Mouse (Mus musculus) liver, embryonic 12.5 days (tissue): ENCODE measurements at regions not wholly inside any gene's neighbourhood (a gene's known extent, or its start where the extent isn't known, plus 50 kb on each side); places are given as distances from the start of the nearest gene placed in this dataset.

Source experiments
- ATAC-seq: fragments of 200-750 bp; cut with Nextera tagmentation; 2 replicates; pipeline ENCODE4 v1.8.0; 2017; ENCODE audit warnings: moderate number of reproducible peaks, mild to moderate bottlenecking, moderate library complexity
- H3K27ac ChIP-seq: fragments of 300-500 bp; sonication (generic); 2 replicates; pipeline ENCODE4 v1.5.1; 2016; ENCODE audit warnings: mild to moderate bottlenecking
- H3K27me3 ChIP-seq: fragments of 300-500 bp; sonication (generic); replicated peaks from 2 replicates; pipeline ENCODE4 v1.6.1; 2016; ENCODE audit warnings: mild to moderate bottlenecking, moderate library complexity
- H3K36me3 ChIP-seq: fragments of 300-500 bp; sonication (generic); 2 replicates; pipeline ENCODE4 v1.6.1; 2016; ENCODE audit warnings: mild to moderate bottlenecking, moderate library complexity
- H3K4me1 ChIP-seq: fragments of 300-500 bp; sonication (generic); 2 replicates; pipeline ENCODE4 v1.6.1; 2016
- H3K4me2 ChIP-seq: fragments of 300-500 bp; sonication (generic); 2 replicates; pipeline ENCODE4 v1.6.1; 2016; ENCODE audit warnings: mild to moderate bottlenecking, moderate library complexity
- H3K4me3 ChIP-seq: fragments of 300-500 bp; sonication (generic); 2 replicates; pipeline ENCODE4 v1.5.1; 2016; ENCODE audit warnings: mild to moderate bottlenecking, moderate library complexity
- H3K9ac ChIP-seq: fragments of 300-500 bp; sonication (generic); 2 replicates; pipeline ENCODE4 v1.6.1; 2016; ENCODE audit warnings: mild to moderate bottlenecking, moderate library complexity
- H3K9me3 ChIP-seq: fragments of 300-500 bp; sonication (generic); replicated peaks from 2 replicates; pipeline ENCODE4 v1.6.1; 2016; ENCODE audit warnings: mild to moderate bottlenecking, moderate library complexity
- WGBS: fragments of 180-500 bp; shearing (Covaris S2); methylation state at CpG from one replicate; pipeline ENCODE4 v1.1.7; 2016; ENCODE audit not compliant: insufficient replicate concordance; 5-methylcytosine and 5-hydroxymethylcytosine counted together

DNA sequence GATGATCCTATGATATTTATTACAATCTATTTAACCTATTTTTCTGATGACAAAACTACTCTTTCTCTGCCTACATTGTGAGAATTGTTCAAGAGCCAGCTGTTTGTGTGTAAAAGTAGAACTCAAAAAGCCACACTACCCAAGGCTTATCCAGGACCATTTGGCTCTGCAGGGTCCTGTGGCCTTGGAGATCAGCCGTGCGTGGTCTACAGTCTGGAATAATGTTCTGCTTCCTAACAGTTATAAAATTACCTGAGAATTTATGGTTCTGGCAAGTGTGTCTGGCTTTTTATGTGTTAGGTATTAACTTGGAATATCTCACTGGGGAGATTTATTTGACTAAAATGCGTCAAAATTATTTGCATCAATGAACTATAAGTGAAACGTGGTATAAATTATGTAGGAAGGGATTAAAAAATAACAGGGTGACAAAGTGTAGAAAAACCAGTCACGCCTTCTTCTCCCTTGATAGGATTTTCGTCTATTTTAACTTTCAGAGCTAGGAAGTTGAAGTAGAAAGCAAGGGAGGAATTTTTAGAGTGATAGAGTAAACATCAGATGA lies 1789.0 kb upstream of the Gm7489 start:
- WGBS: 56% methylated on average over 6 of the region's 6 CpGs
- Histone ChIP-seq H3K4me2 (no peak overlapping the region), H3K27ac (no peak overlapping the region), H3K9me3 (no peaks in the 10 kb centered on the region), H3K4me3 (no peak overlapping the region), H3K9ac (no peak overlapping the region), H3K27me3 (no peaks in the 10 kb centered on the region), H3K4me1 (no peaks in the 10 kb centered on the region), H3K36me3 (no peaks in the 10 kb centered on the region)
- ATAC-seq: no peak

DNA sequence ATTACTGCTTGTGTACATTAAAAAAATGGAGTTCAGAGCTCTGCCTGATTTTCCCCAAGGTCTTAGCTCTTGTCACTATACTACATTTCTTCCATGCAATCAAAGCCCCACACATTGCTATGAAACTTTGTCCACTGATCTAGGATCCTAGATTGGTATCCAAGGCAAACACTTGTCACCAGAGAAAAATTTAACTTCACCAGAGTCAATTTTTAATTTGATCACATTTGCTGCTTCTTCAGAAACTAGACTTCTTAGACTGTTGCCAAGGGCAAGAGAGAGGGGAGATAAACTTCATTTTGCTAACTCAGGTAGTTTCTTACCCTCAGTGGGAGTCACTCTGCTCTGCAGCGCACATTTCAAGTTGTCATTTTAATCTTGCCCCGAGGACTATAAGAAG lies 1775.9 kb upstream of the Gm7489 start:
- Histone ChIP-seq H3K4me2 (no peak overlapping the region), H3K9ac (no peak overlapping the region), H3K4me3 (no peak overlapping the region), H3K27me3 (no peaks in the 10 kb centered on the region), H3K9me3 (no peaks in the 10 kb centered on the region), H3K4me1 (no peaks in the 10 kb centered on the region), H3K36me3 (no peaks in the 10 kb centered on the region), H3K27ac (no peak overlapping the region)
- no peak for ATAC-seq
- WGBS: 80% methylated on average over 2 of the region's 2 CpGs

DNA sequence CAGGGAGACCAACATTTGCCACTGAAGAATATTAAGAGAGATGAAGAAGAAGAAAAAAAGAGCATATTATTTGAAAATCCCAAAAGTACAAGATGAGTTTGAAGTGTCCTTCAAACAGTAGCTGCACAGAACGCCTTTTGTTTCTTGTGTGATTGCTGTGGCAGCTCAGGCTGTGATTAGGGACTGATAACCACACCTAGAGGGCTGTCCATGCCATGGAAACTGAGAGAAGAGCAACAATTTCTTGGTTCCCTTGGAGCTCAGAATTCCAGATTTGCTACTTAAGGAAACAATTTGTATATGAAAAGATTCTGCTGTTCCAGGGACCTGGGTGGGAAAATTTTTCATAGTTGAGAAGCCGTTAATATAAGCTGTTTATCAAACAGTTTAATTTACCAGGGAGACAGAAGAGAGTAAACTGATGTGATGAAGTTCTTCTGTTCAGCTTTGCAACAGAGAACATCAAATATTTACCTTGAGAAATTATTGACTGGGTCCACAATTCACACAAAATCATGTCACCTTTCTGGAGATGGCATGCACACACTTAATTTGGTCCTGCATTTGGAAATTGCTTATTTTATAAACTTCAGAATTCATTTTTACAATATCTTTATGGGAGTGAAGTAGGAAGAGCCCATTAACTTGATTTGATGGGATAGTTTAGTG lies 1770.2 kb upstream of the Gm7489 start:
- Histone ChIP-seq H3K27me3 (no peaks in the 10 kb centered on the region), H3K9me3 (no peaks in the 10 kb centered on the region), H3K27ac (no peak overlapping the region), H3K36me3 (no peaks in the 10 kb centered on the region), H3K4me1 (no peaks in the 10 kb centered on the region), H3K4me3 (no peak overlapping the region), H3K4me2 (no peak overlapping the region), H3K9ac (no peak overlapping the region)
- 61% methylated on average over 2 of the region's 2 CpGs for WGBS
- ATAC-seq: no peak

DNA sequence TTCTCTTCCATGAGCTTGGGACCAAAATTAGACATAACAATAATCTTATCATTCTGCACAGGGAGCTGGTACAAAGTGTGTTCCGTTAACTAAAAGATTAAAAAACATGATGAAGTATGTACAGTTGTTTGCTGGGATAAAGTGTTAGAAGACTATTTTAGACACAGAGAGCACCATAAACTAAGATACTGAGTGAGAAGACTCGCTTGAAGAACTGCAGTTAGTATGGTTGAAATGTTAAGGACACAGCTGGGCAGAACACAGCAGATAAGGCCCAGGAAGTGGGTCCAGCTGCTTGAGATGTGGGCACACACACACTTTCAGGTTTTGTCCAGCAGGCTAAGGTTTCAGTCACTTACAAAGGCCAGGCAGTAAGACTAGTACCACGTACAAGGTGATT lies 1748.0 kb upstream of the Gm7489 start:
- 0 out of 2 replicates have a peak, but pooled peaks have one; percentile 18 for ATAC-seq
- WGBS: 38% methylated on average over 3 of the region's 3 CpGs
- no peak overlapping the region for H3K4me3 ChIP-seq
- no peaks in the 10 kb centered on the region for H3K36me3 ChIP-seq
- no peak overlapping the region for H3K9ac ChIP-seq
- H3K27ac ChIP-seq: no peak overlapping the region
- no peaks in the 10 kb centered on the region for H3K9me3 ChIP-seq
- no peak overlapping the region for H3K4me2 ChIP-seq
- no peaks in the 10 kb centered on the region for H3K4me1 ChIP-seq
- H3K27me3 ChIP-seq: no peaks in the 10 kb centered on the region

DNA sequence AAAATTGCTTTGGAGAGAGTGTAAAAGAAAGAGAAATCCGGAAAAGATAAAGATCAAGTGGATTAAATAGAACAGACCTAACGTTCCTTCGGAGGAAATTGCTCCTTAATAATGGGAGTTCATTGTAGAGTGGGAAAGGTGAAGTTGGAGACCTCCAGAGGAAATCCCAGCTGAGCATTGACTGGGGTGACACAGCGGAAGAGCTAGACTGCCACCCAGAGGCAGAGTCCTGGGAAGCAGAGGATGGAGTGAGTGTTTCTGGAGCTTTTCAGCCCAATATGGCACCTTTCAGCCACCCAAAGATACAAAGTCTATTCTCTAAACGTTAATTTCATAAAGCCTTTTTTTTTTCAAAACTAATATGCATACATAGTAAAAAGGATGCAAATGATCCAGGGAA lies 1731.3 kb upstream of the Gm7489 start:
- no peaks in the 10 kb centered on the region for H3K27me3 ChIP-seq
- no peaks in the 10 kb centered on the region for H3K9me3 ChIP-seq
- no peak for ATAC-seq
- H3K4me2 ChIP-seq: no peak overlapping the region
- H3K4me1 ChIP-seq: no peaks in the 10 kb centered on the region
- H3K27ac ChIP-seq: no peak overlapping the region
- no peak overlapping the region for H3K4me3 ChIP-seq
- no peak overlapping the region for H3K9ac ChIP-seq
- H3K36me3 ChIP-seq: no peaks in the 10 kb centered on the region
- 21% methylated on average over 5 of the region's 5 CpGs for WGBS

DNA sequence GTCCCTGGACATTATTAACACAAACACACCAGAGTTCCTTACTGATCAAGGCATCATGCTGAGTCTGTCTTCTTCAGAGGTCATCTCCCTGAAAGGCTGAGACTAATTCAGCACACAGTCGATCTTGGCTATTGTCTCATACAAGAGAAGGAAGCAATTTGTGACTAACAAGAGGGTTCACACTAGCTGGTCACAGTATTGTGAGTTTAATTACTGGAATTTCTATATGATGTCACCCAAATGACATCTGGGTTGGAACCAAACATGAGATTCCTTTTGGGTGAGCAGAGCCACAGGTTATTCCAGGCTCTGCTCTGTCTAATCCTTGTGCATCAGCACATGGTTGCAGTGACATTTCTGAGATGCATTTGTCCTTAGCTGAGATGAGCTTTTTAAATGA lies 1728.9 kb upstream of the Gm7489 start:
- Histone ChIP-seq H3K4me2 (no peak overlapping the region), H3K4me3 (no peak overlapping the region), H3K4me1 (no peaks in the 10 kb centered on the region), H3K27me3 (no peaks in the 10 kb centered on the region), H3K27ac (no peak overlapping the region), H3K9me3 (no peaks in the 10 kb centered on the region), H3K36me3 (no peaks in the 10 kb centered on the region), H3K9ac (no peak overlapping the region)
- WGBS: 53% methylated on average over 1 of the region's 1 CpGs
- ATAC-seq: no peak

DNA sequence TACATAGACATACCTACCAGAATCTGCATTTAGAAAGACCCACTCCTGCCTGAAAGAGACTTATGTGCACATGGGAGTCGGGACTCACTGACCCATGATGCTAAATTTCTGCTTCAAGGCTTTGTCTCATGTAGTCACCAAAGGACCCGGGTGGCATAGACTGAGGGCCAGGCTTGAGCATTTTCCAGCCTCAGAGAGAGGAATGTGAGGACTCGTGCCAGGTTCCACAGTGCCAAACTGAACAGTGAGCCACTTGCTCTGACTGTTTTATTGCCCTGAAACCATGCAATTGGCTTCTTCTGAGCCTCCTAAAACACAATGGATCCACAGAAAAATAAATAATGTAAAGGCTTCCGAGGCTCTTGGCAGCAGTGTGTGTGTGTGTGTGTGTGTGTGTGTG lies 1727.9 kb upstream of the Gm7489 start:
- H3K4me2 ChIP-seq: no peak overlapping the region
- H3K36me3 ChIP-seq: no peaks in the 10 kb centered on the region
- no peaks in the 10 kb centered on the region for H3K9me3 ChIP-seq
- no peak for ATAC-seq
- H3K4me1 ChIP-seq: peaks cover 7% of the 10 kb centered on the region
- 68% methylated on average over 4 of the region's 4 CpGs for WGBS
- H3K4me3 ChIP-seq: no peak overlapping the region
- H3K27ac ChIP-seq: no peak overlapping the region
- no peaks in the 10 kb centered on the region for H3K27me3 ChIP-seq
- no peak overlapping the region for H3K9ac ChIP-seq

DNA sequence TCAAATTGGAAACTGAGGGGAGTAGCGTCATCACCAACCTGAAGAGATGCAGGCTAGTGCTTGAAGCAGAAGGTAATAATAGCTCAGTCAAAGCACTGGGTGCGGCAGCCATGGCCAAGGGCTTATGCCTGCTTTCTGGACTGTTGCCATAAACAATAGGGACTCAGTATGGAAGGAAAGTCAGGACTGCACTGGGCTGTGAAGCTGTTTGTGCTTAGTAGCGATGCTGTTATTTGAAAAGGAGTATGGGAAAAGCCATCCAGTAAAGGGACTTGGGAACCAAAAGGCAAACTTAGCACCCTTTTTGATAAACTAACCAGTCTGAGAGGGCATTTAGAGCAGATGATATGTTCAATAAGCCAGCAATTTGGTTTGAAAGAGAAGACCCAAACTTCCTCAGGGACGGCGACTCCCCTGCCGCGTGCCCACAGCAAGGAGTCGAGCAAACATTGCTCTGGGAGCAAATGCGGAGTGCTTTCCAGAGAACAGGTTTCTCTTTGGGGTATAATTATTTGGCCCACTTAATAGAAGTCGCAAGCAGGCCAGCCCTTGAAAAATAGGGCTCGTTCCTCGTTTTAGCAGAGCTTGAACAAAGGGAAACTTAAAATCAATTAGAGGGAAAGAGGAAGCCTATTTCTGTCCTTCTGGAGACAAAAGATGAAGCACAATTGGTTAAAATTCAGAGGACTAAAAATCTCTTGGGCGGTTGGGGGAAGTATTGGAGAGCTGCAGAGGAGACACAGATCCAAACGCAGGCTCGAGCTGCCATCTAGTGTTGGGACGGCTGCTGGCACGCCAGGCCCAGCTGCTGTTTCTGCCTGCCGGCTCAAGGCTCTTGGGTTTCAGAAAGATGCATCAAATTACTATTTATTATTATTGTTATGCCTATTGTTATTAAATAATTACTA lies 1724.3 kb upstream of the Gm7489 start:
- Histone ChIP-seq H3K4me1 (peaks cover 18% of the 10 kb centered on the region), H3K9me3 (no peaks in the 10 kb centered on the region), H3K36me3 (no peaks in the 10 kb centered on the region), H3K27me3 (no peaks in the 10 kb centered on the region), H3K4me3 (no peak overlapping the region), H3K4me2 (peak overlapping the region; percentile 24; the same call in 1 of the 2 replicates), H3K27ac (no peak overlapping the region), H3K9ac (no peak overlapping the region)
- no peak for ATAC-seq
- 31% methylated on average over 18 of the region's 18 CpGs for WGBS

DNA sequence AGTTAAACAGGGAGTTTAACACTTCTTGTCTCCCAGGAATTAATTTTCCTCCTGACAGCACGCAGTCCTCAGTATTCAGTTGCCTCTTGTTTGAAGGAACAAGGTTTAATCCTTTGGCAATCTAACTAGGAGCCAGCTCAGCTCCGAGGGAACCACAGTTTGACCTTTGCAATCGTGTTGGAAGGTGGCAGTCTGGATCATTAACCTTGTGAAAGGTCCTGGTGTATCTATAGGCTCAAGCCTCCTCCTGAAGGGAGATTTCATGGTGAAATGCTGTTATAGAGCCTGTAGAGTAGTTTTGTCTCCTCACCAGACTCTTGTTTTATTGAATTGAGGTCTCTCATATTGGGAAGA lies 1723.6 kb upstream of the Gm7489 start:
- ATAC-seq: no peak
- 19% methylated on average over 3 of the region's 3 CpGs for WGBS
- H3K9me3 ChIP-seq: no peaks in the 10 kb centered on the region
- H3K4me3 ChIP-seq: no peak overlapping the region
- H3K4me2 ChIP-seq: no peak overlapping the region
- H3K4me1 ChIP-seq: peaks cover 23% of the 10 kb centered on the region
- no peak overlapping the region for H3K27ac ChIP-seq
- H3K9ac ChIP-seq: no peak overlapping the region
- no peaks in the 10 kb centered on the region for H3K36me3 ChIP-seq
- H3K27me3 ChIP-seq: no peaks in the 10 kb centered on the region

DNA sequence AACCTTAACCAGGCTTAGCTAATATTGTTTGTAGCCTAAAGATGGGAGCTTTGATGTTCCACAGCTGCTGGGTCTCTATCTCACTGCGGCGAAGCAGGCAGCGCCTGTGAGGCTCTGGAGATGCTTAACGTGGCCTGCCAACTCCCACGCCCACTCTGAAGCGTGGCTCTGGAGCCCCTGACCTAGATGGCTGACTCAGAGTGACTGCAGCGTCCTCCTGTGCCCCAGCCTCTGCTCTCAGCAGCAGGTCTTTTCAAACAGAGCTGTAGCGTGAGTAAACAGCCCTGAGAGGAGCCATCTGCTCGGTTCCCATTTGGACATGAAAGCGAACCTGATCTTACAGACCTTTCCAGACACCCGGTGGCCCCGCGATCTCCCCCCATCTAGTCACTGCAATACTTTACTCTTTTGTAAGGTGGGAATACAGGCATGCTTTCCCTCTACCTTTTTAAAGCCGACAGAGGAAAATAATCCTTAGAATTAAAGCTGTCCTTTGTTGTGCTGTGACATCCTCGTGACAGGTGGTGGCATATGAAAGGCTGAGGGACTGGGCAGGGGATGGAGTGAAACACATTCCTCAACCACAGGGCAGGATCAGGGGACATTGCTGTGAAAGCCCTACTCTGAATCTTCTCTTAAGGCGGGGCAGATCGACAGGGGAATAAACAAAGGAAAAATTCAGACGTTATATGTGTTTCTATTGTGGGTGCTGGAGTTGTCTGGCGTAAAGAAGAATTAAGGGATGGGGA lies 1723.0 kb upstream of the Gm7489 start:
- no peak for ATAC-seq
- H3K9me3 ChIP-seq: no peaks in the 10 kb centered on the region
- no peaks in the 10 kb centered on the region for H3K27me3 ChIP-seq
- H3K4me2 ChIP-seq: no peak overlapping the region
- H3K4me3 ChIP-seq: no peak overlapping the region
- H3K27ac ChIP-seq: no peak overlapping the region
- peaks cover 28% of the 10 kb centered on the region for H3K4me1 ChIP-seq
- 53% methylated on average over 19 of the region's 19 CpGs for WGBS
- no peak overlapping the region for H3K9ac ChIP-seq
- no peaks in the 10 kb centered on the region for H3K36me3 ChIP-seq

DNA sequence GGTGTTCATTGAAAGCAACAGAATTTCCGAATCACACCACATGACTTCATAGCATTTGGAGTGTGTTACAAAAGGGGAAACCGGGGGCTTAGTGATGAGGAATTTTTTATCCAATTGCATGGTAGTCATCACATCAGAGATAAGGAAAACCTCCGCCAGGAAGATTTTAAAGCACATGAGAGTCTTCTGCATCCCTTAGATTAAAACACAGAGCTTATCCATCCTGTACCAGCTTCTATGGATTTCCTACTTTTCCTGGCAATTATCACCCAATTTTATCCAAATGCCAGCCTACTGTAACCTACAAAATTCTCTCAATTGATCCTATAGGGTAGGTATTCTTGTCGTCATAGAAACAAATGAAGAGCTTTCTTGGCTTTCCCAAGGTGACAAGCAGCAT lies 1718.6 kb upstream of the Gm7489 start:
- Histone ChIP-seq H3K9me3 (no peaks in the 10 kb centered on the region), H3K36me3 (no peaks in the 10 kb centered on the region), H3K4me2 (peak overlapping the region; percentile 43), H3K4me1 (peaks cover 40% of the 10 kb centered on the region), H3K4me3 (no peak overlapping the region), H3K27ac (peak overlapping the region; percentile 81), H3K27me3 (no peaks in the 10 kb centered on the region), H3K9ac (no peak overlapping the region)
- WGBS: 44% methylated on average over 4 of the region's 4 CpGs
- peak; percentile 53 for ATAC-seq
